Mouse (Mus musculus): Measurements from ENCODE around the gene Aktip. TPM values are rescaled to one million over a fixed set of nuclear protein-coding genes. Genes with fewer than 3 reads are reported as not detected.

Gene Aktip
- polyA plus RNA-seq, 1 experiment from 2014 or later: 108 TPM

GRCm38 (mm10) chr8:91118131-91118530, 81.6 kb downstream of the Aktip start:
- 79% methylated on average over 3 of the region's 3 CpGs for WGBS
- Histone ChIP-seq H3K4me2 (no peak overlapping the region), H3K4me3 (no peak overlapping the region), H3K27ac (replicated peaks) (no peak overlapping the region), H3K4me1 (replicated peaks) (no peaks in the 10 kb centered on the region), H3K9ac (no peak overlapping the region), H3K27me3 (no peaks in the 10 kb centered on the region), H3K9me3 (no peaks in the 10 kb centered on the region), H3K36me3 (peaks cover 87% of the 10 kb centered on the region)
- no peak for ATAC-seq (ENCODE audit: low read depth)

- Histone ChIP-seq H3K9me3 (no peaks in the 10 kb centered on the region), H3K9ac (no peak overlapping the region), H3K27me3 (no peaks in the 10 kb centered on the region), H3K4me2 (no peak overlapping the region), H3K27ac (replicated peaks) (no peak overlapping the region), H3K36me3 (peaks cover 86% of the 10 kb centered on the region), H3K4me1 (replicated peaks) (no peaks in the 10 kb centered on the region), H3K4me3 (no peak overlapping the region)
- no peak for ATAC-seq (ENCODE audit: low read depth)
- WGBS: 94% methylated on average over 4 of the region's 4 CpGs
Observed at GRCm38 (mm10) chr8:91117537-91117936, 82.2 kb downstream of the Aktip start.

GRCm38 (mm10) chr8:91114910-91115309, 84.9 kb downstream of the Aktip start:
- H3K9ac ChIP-seq: no peak overlapping the region
- no peaks in the 10 kb centered on the region for H3K27me3 ChIP-seq
- H3K4me2 ChIP-seq: no peak overlapping the region
- no peak overlapping the region for H3K27ac ChIP-seq (replicated peaks)
- H3K4me3 ChIP-seq: no peak overlapping the region
- 57% methylated on average over 11 of the region's 11 CpGs for WGBS
- no peak for ATAC-seq (ENCODE audit: low read depth)
- no peaks in the 10 kb centered on the region for H3K4me1 ChIP-seq (replicated peaks)
- H3K36me3 ChIP-seq: peaks cover 73% of the 10 kb centered on the region
- no peaks in the 10 kb centered on the region for H3K9me3 ChIP-seq

GRCm38 (mm10) chr8:91114428-91114827, 85.3 kb downstream of the Aktip start:
- H3K27me3 ChIP-seq: no peaks in the 10 kb centered on the region

GRCm38 (mm10) chr8:91111868-91112477, 87.8 kb downstream of the Aktip start:
- H3K27ac ChIP-seq (replicated peaks): no peak overlapping the region
- no peaks in the 10 kb centered on the region for H3K27me3 ChIP-seq
- H3K4me2 ChIP-seq: no peak overlapping the region
- no peaks in the 10 kb centered on the region for H3K9me3 ChIP-seq
- no peak for ATAC-seq (ENCODE audit: low read depth)
- H3K4me1 ChIP-seq (replicated peaks): no peaks in the 10 kb centered on the region
- H3K4me3 ChIP-seq: no peak overlapping the region
- peaks cover 57% of the 10 kb centered on the region for H3K36me3 ChIP-seq
- no peak overlapping the region for H3K9ac ChIP-seq
- 86% methylated on average over 5 of the region's 5 CpGs for WGBS

More at GRCm38 (mm10) chr8:91114428-91114827, 85.3 kb downstream of the Aktip start:
- H3K27ac ChIP-seq (replicated peaks): no peak overlapping the region
- H3K4me3 ChIP-seq: no peak overlapping the region
- H3K9ac ChIP-seq: no peak overlapping the region
- 90% methylated on average over 5 of the region's 5 CpGs for WGBS
- H3K4me2 ChIP-seq: no peak overlapping the region
- no peaks in the 10 kb centered on the region for H3K4me1 ChIP-seq (replicated peaks)
- no peaks in the 10 kb centered on the region for H3K9me3 ChIP-seq
- no peak for ATAC-seq (ENCODE audit: low read depth)
- peaks cover 68% of the 10 kb centered on the region for H3K36me3 ChIP-seq

GRCm38 (mm10) chr8:91106271-91106670, 93.5 kb downstream of the Aktip start:
- H3K9ac ChIP-seq: no peak overlapping the region
- no peaks in the 10 kb centered on the region for H3K27me3 ChIP-seq
- H3K4me1 ChIP-seq (replicated peaks): no peaks in the 10 kb centered on the region
- WGBS: 90% methylated on average over 12 of the region's 12 CpGs
- H3K4me2 ChIP-seq: no peak overlapping the region
- no peaks in the 10 kb centered on the region for H3K9me3 ChIP-seq
- no peak overlapping the region for H3K27ac ChIP-seq (replicated peaks)
- no peak for ATAC-seq (ENCODE audit: low read depth)
- peaks cover 47% of the 10 kb centered on the region for H3K36me3 ChIP-seq
- no peak overlapping the region for H3K4me3 ChIP-seq

GRCm38 (mm10) chr8:91098106-91098505, 101.7 kb downstream of the Aktip start:
- no peaks in the 10 kb centered on the region for H3K9me3 ChIP-seq
- 88% methylated on average over 6 of the region's 6 CpGs for WGBS
- no peak overlapping the region for H3K9ac ChIP-seq
- H3K4me1 ChIP-seq (replicated peaks): no peaks in the 10 kb centered on the region
- H3K4me2 ChIP-seq: no peak overlapping the region
- H3K27me3 ChIP-seq: no peaks in the 10 kb centered on the region
- H3K27ac ChIP-seq (replicated peaks): no peak overlapping the region
- H3K4me3 ChIP-seq: no peak overlapping the region
- H3K36me3 ChIP-seq: peaks cover 63% of the 10 kb centered on the region
- ATAC-seq (ENCODE audit: low read depth): no peak

- ATAC-seq (ENCODE audit: low read depth): no peak
- H3K36me3 ChIP-seq: peaks cover 70% of the 10 kb centered on the region
- H3K9me3 ChIP-seq: no peaks in the 10 kb centered on the region
- no peaks in the 10 kb centered on the region for H3K27me3 ChIP-seq
- no peaks in the 10 kb centered on the region for H3K4me1 ChIP-seq (replicated peaks)
- H3K27ac ChIP-seq (replicated peaks): no peak overlapping the region
- 90% methylated on average over 5 of the region's 5 CpGs for WGBS
- H3K4me3 ChIP-seq: no peak overlapping the region
- no peak overlapping the region for H3K9ac ChIP-seq
- no peak overlapping the region for H3K4me2 ChIP-seq
Observed at GRCm38 (mm10) chr8:91094135-91094534, 105.6 kb downstream of the Aktip start.

GRCm38 (mm10) chr8:91089601-91090000, 110.2 kb downstream of the Aktip start:
- no peaks in the 10 kb centered on the region for H3K27me3 ChIP-seq
- 93% methylated on average over 2 of the region's 2 CpGs for WGBS
- H3K4me2 ChIP-seq: no peak overlapping the region
- no peaks in the 10 kb centered on the region for H3K9me3 ChIP-seq
- no peak overlapping the region for H3K4me3 ChIP-seq
- no peak overlapping the region for H3K9ac ChIP-seq
- no peak for ATAC-seq (ENCODE audit: low read depth)
- no peaks in the 10 kb centered on the region for H3K4me1 ChIP-seq (replicated peaks)
- H3K27ac ChIP-seq (replicated peaks): no peak overlapping the region
- peaks cover 77% of the 10 kb centered on the region for H3K36me3 ChIP-seq

GRCm38 (mm10) chr8:91088452-91088851, 111.3 kb downstream of the Aktip start:
- Histone ChIP-seq H3K27ac (replicated peaks) (no peak overlapping the region), H3K4me1 (replicated peaks) (no peaks in the 10 kb centered on the region), H3K4me3 (no peak overlapping the region), H3K9ac (no peak overlapping the region), H3K27me3 (no peaks in the 10 kb centered on the region), H3K4me2 (no peak overlapping the region), H3K9me3 (no peaks in the 10 kb centered on the region), H3K36me3 (peaks cover 81% of the 10 kb centered on the region)
- WGBS: 93% methylated on average over 7 of the region's 7 CpGs
- no peak for ATAC-seq (ENCODE audit: low read depth)

GRCm38 (mm10) chr8:91082428-91082827, 117.3 kb downstream of the Aktip start:
- H3K4me1 ChIP-seq (replicated peaks): no peaks in the 10 kb centered on the region
- peaks cover 68% of the 10 kb centered on the region for H3K36me3 ChIP-seq
- H3K27ac ChIP-seq (replicated peaks): no peak overlapping the region
- 89% methylated on average over 12 of the region's 12 CpGs for WGBS
- no peak overlapping the region for H3K4me2 ChIP-seq
- no peak for ATAC-seq (ENCODE audit: low read depth)
- H3K9me3 ChIP-seq: no peaks in the 10 kb centered on the region
- no peak overlapping the region for H3K9ac ChIP-seq
- no peaks in the 10 kb centered on the region for H3K27me3 ChIP-seq
- H3K4me3 ChIP-seq: no peak overlapping the region

GRCm38 (mm10) chr8:91081911-91082310, 117.9 kb downstream of the Aktip start:
- Histone ChIP-seq H3K9ac (no peak overlapping the region), H3K4me1 (replicated peaks) (no peaks in the 10 kb centered on the region), H3K36me3 (peaks cover 69% of the 10 kb centered on the region), H3K27me3 (no peaks in the 10 kb centered on the region), H3K9me3 (no peaks in the 10 kb centered on the region), H3K27ac (replicated peaks) (no peak overlapping the region), H3K4me2 (no peak overlapping the region), H3K4me3 (no peak overlapping the region)
- ATAC-seq (ENCODE audit: low read depth): no peak
- 87% methylated on average over 7 of the region's 7 CpGs for WGBS

- WGBS: 91% methylated on average over 2 of the region's 2 CpGs
- Histone ChIP-seq H3K9me3 (no peaks in the 10 kb centered on the region), H3K27ac (replicated peaks) (no peak overlapping the region), H3K4me3 (no peak overlapping the region), H3K36me3 (peaks cover 57% of the 10 kb centered on the region), H3K9ac (no peak overlapping the region), H3K27me3 (no peaks in the 10 kb centered on the region), H3K4me2 (no peak overlapping the region), H3K4me1 (replicated peaks) (no peaks in the 10 kb centered on the region)
- ATAC-seq (ENCODE audit: low read depth): no peak
Observed at GRCm38 (mm10) chr8:91079678-91080077, 120.1 kb downstream of the Aktip start.

Data from neural tube, embryonic 13.5 days (tissue).